Mouse (Mus musculus): ENCODE results near the gene Ccdc183.

The Ccdc183 gene

GRCm38 (mm10) chr2:25607761-25608622, 9.5 kb downstream of the Ccdc183 start, which contains the start of gene Rabl6:
Gene Rabl6 (minus strand): TSS chr2:25608521.
- DNase-seq (ENCODE audit: low spot score) = peak; percentile 89

GRCm38 (mm10) chr2:25602526-25602925, 15.0 kb downstream of the Ccdc183 start:
- DNase-seq (ENCODE audit: low spot score) = no peak

GRCm38 (mm10) chr2:25600037-25600436, 17.4 kb downstream of the Ccdc183 start:
- no peak for DNase-seq (ENCODE audit: low spot score)

- DNase-seq (ENCODE audit: low spot score) = no peak
These were observed 18.7 kb downstream of the Ccdc183 start for GRCm38 (mm10) chr2:25598749-25599148.

- no peak for DNase-seq (ENCODE audit: low spot score)
These were observed 20.5 kb downstream of the Ccdc183 start for GRCm38 (mm10) chr2:25596765-25597510.

GRCm38 (mm10) chr2:25591863-25592262, 25.6 kb downstream of the Ccdc183 start:
- DNase-seq (ENCODE audit: low spot score) = no peak

GRCm38 (mm10) chr2:25588227-25588907, 29.1 kb downstream of the Ccdc183 start:
- no peak for DNase-seq (ENCODE audit: low spot score)

GRCm38 (mm10) chr2:25587290-25587689, 30.2 kb downstream of the Ccdc183 start:
- DNase-seq (ENCODE audit: low spot score) = no peak

GRCm38 (mm10) chr2:25585601-25586000, 31.9 kb downstream of the Ccdc183 start:
- DNase-seq (ENCODE audit: low spot score) = no peak

- no peak for DNase-seq (ENCODE audit: low spot score)
These were observed 32.6 kb downstream of the Ccdc183 start for GRCm38 (mm10) chr2:25584856-25585255.

GRCm38 (mm10) chr2:25584152-25584551, 33.3 kb downstream of the Ccdc183 start:
- DNase-seq (ENCODE audit: low spot score) = no peak

- DNase-seq (ENCODE audit: low spot score) = no peak
These were observed 33.9 kb downstream of the Ccdc183 start for GRCm38 (mm10) chr2:25583571-25583970.

- no peak for DNase-seq (ENCODE audit: low spot score)
These were observed 34.4 kb downstream of the Ccdc183 start for GRCm38 (mm10) chr2:25583120-25583481.

GRCm38 (mm10) chr2:25582466-25583119, 34.9 kb downstream of the Ccdc183 start:
- peak; percentile 38 for DNase-seq (ENCODE audit: low spot score)

GRCm38 (mm10) chr2:25581901-25582301, 35.6 kb downstream of the Ccdc183 start:
- no peak for DNase-seq (ENCODE audit: low spot score)

GRCm38 (mm10) chr2:25581294-25581864, 36.1 kb downstream of the Ccdc183 start, which contains the start of gene Ajm1:
Gene Ajm1 (minus strand): TSS chr2:25581757.
- peak; percentile 56 for DNase-seq (ENCODE audit: low spot score)

GRCm38 (mm10) chr2:25580621-25581101, 36.8 kb downstream of the Ccdc183 start:
- no peak for DNase-seq (ENCODE audit: low spot score)

- DNase-seq (ENCODE audit: low spot score) = no peak
These were observed 37.6 kb downstream of the Ccdc183 start for GRCm38 (mm10) chr2:25579737-25580460.

GRCm38 (mm10) chr2:25578796-25579736, 38.4 kb downstream of the Ccdc183 start:
- no peak for DNase-seq (ENCODE audit: low spot score)
